Mouse (Mus musculus) heart, embryonic 15.5 days (tissue): ENCODE data around the gene Slc39a11. TPM values are rescaled to one million over a fixed set of nuclear protein-coding genes. Genes with fewer than 3 reads are reported as not detected.

ENCODE experiments used
- ATAC-seq: fragments of 200-750 bp; cut with Nextera tagmentation; replicated peaks from 2 replicates; pipeline ENCODE4 v1.8.0; 2017; ENCODE audit warnings: low read depth, moderate TSS enrichment; ENCODE audit not compliant: insufficient number of reproducible peaks, insufficient read depth, low FRiP score
- H3K27ac ChIP-seq: fragments of 300-500 bp; sonication (generic); 2 replicates; pipeline ENCODE4 v1.5.1; 2015; ENCODE audit warnings: mild to moderate bottlenecking, inconsistent platforms
- H3K27me3 ChIP-seq: fragments of 300-500 bp; sonication (generic); 2 replicates; pipeline ENCODE4 v1.6.1; 2015; ENCODE audit warnings: inconsistent platforms
- H3K36me3 ChIP-seq: fragments of 300-500 bp; sonication (generic); 2 replicates; pipeline ENCODE4 v1.6.1; 2015; ENCODE audit warnings: mild to moderate bottlenecking, inconsistent platforms
- H3K4me1 ChIP-seq: fragments of 300-500 bp; sonication (generic); replicated peaks from 2 replicates; pipeline ENCODE4 v1.6.1; 2015; ENCODE audit warnings: inconsistent platforms
- H3K4me2 ChIP-seq: fragments of 300-500 bp; sonication (generic); 2 replicates; pipeline ENCODE4 v1.6.1; 2015; ENCODE audit warnings: inconsistent platforms, mild to moderate bottlenecking, moderate library complexity
- H3K4me3 ChIP-seq: fragments of 300-500 bp; sonication (generic); 2 replicates; pipeline ENCODE4 v1.5.1; 2015; ENCODE audit warnings: mild to moderate bottlenecking, inconsistent platforms
- H3K9ac ChIP-seq: fragments of 300-500 bp; sonication (generic); 2 replicates; pipeline ENCODE4 v1.6.1; 2015; ENCODE audit warnings: mild to moderate bottlenecking, inconsistent platforms
- H3K9me3 ChIP-seq: fragments of 300-500 bp; sonication (generic); replicated peaks from 2 replicates; pipeline ENCODE4 v1.6.1; 2016; ENCODE audit warnings: inconsistent platforms
- WGBS: fragments of 180-500 bp; shearing (Covaris S2); methylation state at CpG from one replicate; pipeline ENCODE4 v1.1.7; 2015; ENCODE audit warnings: mixed read lengths; 5-methylcytosine and 5-hydroxymethylcytosine counted together
- polyA plus RNA-seq: library from polyadenylated mRNA; unstranded; fragments of >200 nt; fragmentation: Nextera tagmentation; extraction: Ambion mirVana; gene quantifications from 2 replicates; pipeline ENCODE4 v1.2.1, GENCODE M21; 2015

Slc39a11 gene
- polyA plus RNA-seq, 1 experiment from 2014 or later = 13.4 TPM

GRCm38 (mm10) chr11:113469919-113470785 is 179.7 kb downstream of the Slc39a11 start:
- H3K27ac ChIP-seq = no peak overlapping the region
- H3K4me3 ChIP-seq = no peak overlapping the region
- H3K27me3 ChIP-seq = no peaks in the 10 kb centered on the region
- H3K4me1 ChIP-seq = no peaks in the 10 kb centered on the region
- no peak for ATAC-seq
- H3K9me3 ChIP-seq = no peaks in the 10 kb centered on the region
- H3K4me2 ChIP-seq = no peak overlapping the region; the same call in 1 of the 2 replicates
- no peak overlapping the region for H3K9ac ChIP-seq
- H3K36me3 ChIP-seq = no peaks in the 10 kb centered on the region
- WGBS = 64% methylated on average over 17 of the region's 17 CpGs

GRCm38 (mm10) chr11:113468016-113468415 is 181.9 kb downstream of the Slc39a11 start:
- no peak overlapping the region for H3K9ac ChIP-seq
- 79% methylated on average over 10 of the region's 10 CpGs for WGBS

GRCm38 (mm10) chr11:113467313-113467811 is 182.5 kb downstream of the Slc39a11 start:
- H3K4me3 ChIP-seq = no peak overlapping the region
- no peak overlapping the region for H3K27ac ChIP-seq
- H3K4me2 ChIP-seq = no peak overlapping the region
- no peaks in the 10 kb centered on the region for H3K27me3 ChIP-seq
- H3K9ac ChIP-seq = no peak overlapping the region
- H3K36me3 ChIP-seq = no peaks in the 10 kb centered on the region
- no peaks in the 10 kb centered on the region for H3K9me3 ChIP-seq
- no peaks in the 10 kb centered on the region for H3K4me1 ChIP-seq
- 79% methylated on average over 12 of the region's 12 CpGs for WGBS
- no peak for ATAC-seq

More at GRCm38 (mm10) chr11:113468016-113468415, 181.9 kb downstream of the Slc39a11 start:
- no peak overlapping the region for H3K27ac ChIP-seq
- ATAC-seq = no peak
- no peak overlapping the region for H3K4me3 ChIP-seq
- no peaks in the 10 kb centered on the region for H3K9me3 ChIP-seq
- H3K36me3 ChIP-seq = no peaks in the 10 kb centered on the region
- H3K27me3 ChIP-seq = no peaks in the 10 kb centered on the region
- no peak overlapping the region for H3K4me2 ChIP-seq
- H3K4me1 ChIP-seq = no peaks in the 10 kb centered on the region

- Histone ChIP-seq H3K9ac (no peak overlapping the region), H3K27ac (no peak overlapping the region), H3K36me3 (no peaks in the 10 kb centered on the region), H3K4me1 (no peaks in the 10 kb centered on the region), H3K9me3 (0 out of 2 replicates have a peak, but pooled peaks cover 3% of the 10 kb centered on the region), H3K4me3 (no peak overlapping the region), H3K27me3 (no peaks in the 10 kb centered on the region), H3K4me2 (no peak overlapping the region)
- ATAC-seq = no peak
- WGBS = 91% methylated on average over 2 of the region's 2 CpGs
These were observed 189.8 kb downstream of the Slc39a11 start for GRCm38 (mm10) chr11:113460118-113460517.

- Histone ChIP-seq H3K9ac (no peak overlapping the region), H3K36me3 (no peaks in the 10 kb centered on the region), H3K4me2 (no peak overlapping the region), H3K4me1 (no peaks in the 10 kb centered on the region), H3K4me3 (no peak overlapping the region), H3K27me3 (no peaks in the 10 kb centered on the region), H3K27ac (no peak overlapping the region), H3K9me3 (0 out of 2 replicates have a peak, but pooled peaks cover 3% of the 10 kb centered on the region)
- ATAC-seq = no peak
- WGBS = 52% methylated on average over 15 of the region's 15 CpGs
These were observed 191.2 kb downstream of the Slc39a11 start for GRCm38 (mm10) chr11:113458582-113459210.

- no peaks in the 10 kb centered on the region for H3K4me1 ChIP-seq
- H3K4me3 ChIP-seq = no peak overlapping the region
- H3K27ac ChIP-seq = no peak overlapping the region
- H3K9me3 ChIP-seq = 0 out of 2 replicates have a peak, but pooled peaks cover 3% of the 10 kb centered on the region
- H3K9ac ChIP-seq = no peak overlapping the region
- no peak overlapping the region for H3K4me2 ChIP-seq
- H3K36me3 ChIP-seq = no peaks in the 10 kb centered on the region
- WGBS = 49% methylated on average over 16 of the region's 16 CpGs
- no peaks in the 10 kb centered on the region for H3K27me3 ChIP-seq
- no peak for ATAC-seq
These were observed 196.9 kb downstream of the Slc39a11 start for GRCm38 (mm10) chr11:113452861-113453568.

- Histone ChIP-seq H3K4me3 (no peak overlapping the region), H3K4me1 (no peaks in the 10 kb centered on the region), H3K9ac (no peak overlapping the region), H3K9me3 (no peaks in the 10 kb centered on the region), H3K36me3 (no peaks in the 10 kb centered on the region), H3K4me2 (no peak overlapping the region), H3K27me3 (no peaks in the 10 kb centered on the region), H3K27ac (no peak overlapping the region)
- 62% methylated on average over 10 of the region's 10 CpGs for WGBS
- ATAC-seq = no peak
These were observed 198.6 kb downstream of the Slc39a11 start for GRCm38 (mm10) chr11:113451301-113451700.

- no peaks in the 10 kb centered on the region for H3K4me1 ChIP-seq
- no peak overlapping the region for H3K4me3 ChIP-seq
- no peak overlapping the region for H3K9ac ChIP-seq
- 77% methylated on average over 4 of the region's 4 CpGs for WGBS
- no peak overlapping the region for H3K4me2 ChIP-seq
- no peaks in the 10 kb centered on the region for H3K9me3 ChIP-seq
- H3K27ac ChIP-seq = no peak overlapping the region
- ATAC-seq = no peak
- H3K36me3 ChIP-seq = no peaks in the 10 kb centered on the region
- no peaks in the 10 kb centered on the region for H3K27me3 ChIP-seq
These were observed 199.2 kb downstream of the Slc39a11 start for GRCm38 (mm10) chr11:113450665-113451064.

GRCm38 (mm10) chr11:113450028-113450427 is 199.9 kb downstream of the Slc39a11 start:
- Histone ChIP-seq H3K27ac (no peak overlapping the region), H3K9ac (no peak overlapping the region), H3K27me3 (no peaks in the 10 kb centered on the region), H3K9me3 (no peaks in the 10 kb centered on the region), H3K36me3 (no peaks in the 10 kb centered on the region), H3K4me1 (no peaks in the 10 kb centered on the region), H3K4me2 (no peak overlapping the region), H3K4me3 (no peak overlapping the region)
- no peak for ATAC-seq
- 80% methylated on average over 6 of the region's 6 CpGs for WGBS

GRCm38 (mm10) chr11:113442036-113442435 is 207.8 kb downstream of the Slc39a11 start:
- H3K36me3 ChIP-seq = no peaks in the 10 kb centered on the region
- no peak overlapping the region for H3K4me2 ChIP-seq
- WGBS = 93% methylated on average over 11 of the region's 11 CpGs
- H3K27me3 ChIP-seq = peaks cover 7% of the 10 kb centered on the region; the same call in 1 of the 2 replicates
- H3K9ac ChIP-seq = no peak overlapping the region
- ATAC-seq = no peak
- no peak overlapping the region for H3K27ac ChIP-seq
- peaks cover 4% of the 10 kb centered on the region; the same call in 1 of the 2 replicates for H3K9me3 ChIP-seq
- peaks cover 6% of the 10 kb centered on the region for H3K4me1 ChIP-seq
- no peak overlapping the region for H3K4me3 ChIP-seq
